ENCODE assay signal across 8 mouse cellular contexts in the genomic region with DNA sequence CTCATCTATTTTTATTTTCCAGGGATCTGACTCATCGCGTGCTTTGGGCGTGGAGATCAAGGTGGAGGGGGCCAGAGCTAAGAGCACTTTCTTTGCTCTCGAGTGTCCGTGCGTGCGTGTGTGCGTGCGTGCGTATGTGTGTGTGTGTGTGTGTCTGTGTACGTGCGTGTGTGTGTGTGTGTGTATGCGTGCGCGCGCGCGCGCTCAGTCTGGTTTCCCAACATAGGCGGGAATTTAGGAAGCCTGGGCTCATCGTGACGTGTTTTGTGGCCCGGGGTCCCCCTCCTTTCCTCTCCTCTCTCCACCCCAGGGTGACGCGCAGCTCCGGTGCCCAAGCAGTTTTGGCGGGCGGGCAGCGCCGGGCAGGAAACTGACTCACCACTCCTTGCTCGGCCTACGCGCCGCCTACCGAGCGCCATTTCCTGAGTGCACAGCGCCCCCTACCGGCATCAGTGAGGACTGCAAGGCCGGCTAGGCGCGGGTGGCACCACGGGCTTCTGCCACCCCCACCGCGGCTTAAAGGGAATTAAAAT. TPM values are rescaled to one million over a fixed set of nuclear protein-coding genes. Genes with fewer than 3 reads are reported as not detected.
DNase-seq lines count a peak whose midpoint lies in the region; ATAC-seq lines count a peak whose summit lies in the region.

No protein-coding gene starts in this region.

- no peaks in the 10 kb centered on the region for H3K9me3 ChIP-seq in intestine, embryonic 16.5 days (ENCODE audit: control insufficient read depth, low read length)

- H3K27me3 ChIP-seq in intestine, embryonic 16.5 days (replicated peaks; ENCODE audit: control insufficient read depth, insufficient read depth, low read length) = no peaks in the 10 kb centered on the region

- peak; percentile 73 for ATAC-seq in intestine, embryonic 16.5 days

- WGBS in intestine, embryonic 16.5 days = under 1% methylated on average over 41 of the region's 44 CpGs

- DNase-seq in adrenal gland, adult 8-10 months = peak; percentile 97
- peak; percentile 83 for DNase-seq in embryo, embryonic 11.5 days (ENCODE audit: low read depth, low spot score)
- DNase-seq in gastrocnemius, postnatal 36 days = peak; percentile 94 to 96
- peak; percentile 96 to 98 for DNase-seq in left cerebral cortex, postnatal 25 days (ENCODE audit: low spot score in 2 of 2)
- DNase-seq in mesoderm, embryonic 11.5 days (ENCODE audit: low read depth, low spot score) = peak; percentile 90
- DNase-seq in right cerebral cortex, postnatal 25 days = peak; percentile 97
- peak; percentile 95 to 98 for DNase-seq in urinary bladder, postnatal 36 days (ENCODE audit: low spot score in 2 of 2)

- H3K4me2 ChIP-seq in intestine, embryonic 16.5 days (ENCODE audit: low read depth, low read length) = peak overlapping the region; percentile 68

- H3K4me1 ChIP-seq in intestine, embryonic 16.5 days (ENCODE audit: control insufficient read depth, insufficient read depth, low read length) = peaks cover 17% of the 10 kb centered on the region

- H3K27ac ChIP-seq in intestine, embryonic 16.5 days (ENCODE audit: low read length) = peak overlapping the region; percentile 76

- peak overlapping the region; percentile 73 for H3K4me3 ChIP-seq in intestine, embryonic 16.5 days (ENCODE audit: low read length)

- H3K36me3 ChIP-seq in intestine, embryonic 16.5 days (ENCODE audit: control insufficient read depth, insufficient read depth, low read length) = peaks cover 6% of the 10 kb centered on the region; the same call in 1 of the 2 replicates

- intact Hi-C loops in gastrocnemius, postnatal 36 days (cut with DNase I) = loop anchor here (1.0 kb wide), 1 partner anchor 46 kb away; no protein-coding TSS in a partner anchor
- intact Hi-C loops in left cerebral cortex, postnatal 25 days (cut with DNase I) = loop anchor here (1.0 to 2.0 kb wide), 2 partner anchors 46 to 76 kb away; no protein-coding TSS in a partner anchor

- peak overlapping the region; percentile 84 for H3K9ac ChIP-seq in intestine, embryonic 16.5 days (ENCODE audit: low read depth, low read length)

RNA-seq across cellular contexts. Expression of a gene that starts 4.5 kb away (rescaled TPM):
- total RNA-seq in adrenal gland, adult 8-10 months (2022) = 10 to 100 TPM; 17.3 to 29.4 (median 24.6) TPM
- total RNA-seq in gastrocnemius, postnatal 36 days (2021) = 10 to 100 TPM; 17.6 to 27.2 TPM
- 107 and 114 TPM in 2 replicates for polyA plus RNA-seq in intestine, embryonic 16.5 days (2015; fragmentation: Nextera tagmentation; extraction: Ambion mirVana)
- total RNA-seq in left cerebral cortex, postnatal 25 days (2021) = 10 to 100 TPM; 36.0 to 54.2 TPM

RNA-seq across cellular contexts. Expression of a gene that starts 18.7 kb away (rescaled TPM):
- total RNA-seq in adrenal gland, adult 8-10 months (2022) = under 1 TPM; 0.15 to 0.87 (median 0.39) TPM
- total RNA-seq in gastrocnemius, postnatal 36 days (2021) = under 1 TPM; 0.44 to 0.59 TPM
- polyA plus RNA-seq in intestine, embryonic 16.5 days (2015; fragmentation: Nextera tagmentation; extraction: Ambion mirVana) = 0.34 and 0.70 TPM in 2 replicates
- total RNA-seq in left cerebral cortex, postnatal 25 days (2021) = under 1 TPM in 1 of 2 experiments, not detected in 1; 0.14 TPM

Comparison
In these comparisons a context has a peak if more than half of its experiments do, and no peak if none do; other contexts are left out.
1. Peak in every context shown above with its lines: DNase-seq, ATAC-seq, H3K4me3 ChIP-seq and H3K27ac ChIP-seq.